Mouse (Mus musculus): ENCODE measurements around the gene Bhlhe23. TPM values are rescaled to one million over a fixed set of nuclear protein-coding genes. Genes with fewer than 3 reads are reported as not detected.

Gene Bhlhe23
- total RNA-seq, 4 experiments from 2014 or later = not detected

DNA sequence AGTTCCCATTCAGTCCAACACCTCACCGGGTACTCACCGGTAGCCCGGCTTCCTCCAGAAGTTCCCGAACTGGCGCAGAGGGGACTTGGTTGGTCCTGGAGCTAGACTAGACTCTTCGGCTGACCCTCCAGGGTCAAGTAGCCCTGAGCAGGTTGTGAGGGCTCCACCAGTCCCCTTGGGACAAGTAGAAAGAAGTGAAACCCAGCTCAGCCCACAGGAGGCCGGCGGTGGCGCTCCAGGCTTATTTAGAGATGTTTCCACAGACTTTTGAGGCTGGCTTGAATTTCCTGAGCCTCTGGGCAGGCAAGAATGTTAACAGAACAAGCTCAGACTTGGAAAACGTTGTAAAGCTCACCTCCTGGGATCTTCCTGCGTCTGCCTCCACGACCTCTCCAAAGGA, 1.5 kb downstream of the Bhlhe23 start:
- DNase-seq = no peak

DNA sequence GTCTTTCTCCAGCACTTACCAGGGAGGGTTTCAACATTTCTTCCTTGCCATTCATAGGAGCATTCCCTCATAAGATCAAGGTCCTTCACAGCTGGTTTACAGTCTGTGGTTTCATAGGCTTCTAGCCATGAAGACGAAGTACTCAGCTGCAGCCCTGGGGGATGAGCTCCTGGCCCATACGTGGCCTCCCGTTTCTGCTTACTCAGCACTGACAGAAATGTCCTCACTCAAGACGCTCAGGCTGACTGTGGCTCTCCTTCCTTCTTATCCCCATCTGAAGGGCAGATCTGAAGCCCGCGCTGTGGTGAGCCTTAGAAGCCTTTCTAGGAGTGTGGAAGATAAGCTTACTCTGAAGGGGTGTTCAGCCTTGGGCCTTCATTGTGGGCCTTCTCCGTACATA, 11.0 kb downstream of the Bhlhe23 start:
- no peak for DNase-seq

GRCm38 (mm10) chr2:180764986-180765385, 11.7 kb downstream of the Bhlhe23 start:
- DNase-seq = no peak

- no peak for DNase-seq
Observed at GRCm38 (mm10) chr2:180758513-180759263, 18.0 kb downstream of the Bhlhe23 start.

DNA sequence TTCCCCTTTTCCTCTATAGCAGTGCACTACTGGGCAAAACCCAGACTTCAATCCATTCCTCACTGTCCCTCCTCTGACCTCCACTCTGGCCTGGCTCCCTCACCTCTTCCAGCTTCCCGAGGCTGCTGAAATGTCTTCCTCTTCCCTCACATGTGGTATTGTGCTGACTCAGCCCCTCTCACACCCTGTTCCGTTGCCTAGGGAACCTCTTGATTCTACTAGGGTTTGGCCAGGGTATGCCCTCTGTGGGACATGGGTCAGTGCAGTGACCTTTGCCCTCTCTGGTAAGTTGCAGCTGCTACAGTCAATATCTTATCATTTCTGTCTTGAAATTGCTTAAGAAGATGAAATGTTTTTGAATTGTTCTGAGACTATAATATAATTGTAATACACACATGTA, 19.9 kb downstream of the Bhlhe23 start:
- no peak for DNase-seq

DNA sequence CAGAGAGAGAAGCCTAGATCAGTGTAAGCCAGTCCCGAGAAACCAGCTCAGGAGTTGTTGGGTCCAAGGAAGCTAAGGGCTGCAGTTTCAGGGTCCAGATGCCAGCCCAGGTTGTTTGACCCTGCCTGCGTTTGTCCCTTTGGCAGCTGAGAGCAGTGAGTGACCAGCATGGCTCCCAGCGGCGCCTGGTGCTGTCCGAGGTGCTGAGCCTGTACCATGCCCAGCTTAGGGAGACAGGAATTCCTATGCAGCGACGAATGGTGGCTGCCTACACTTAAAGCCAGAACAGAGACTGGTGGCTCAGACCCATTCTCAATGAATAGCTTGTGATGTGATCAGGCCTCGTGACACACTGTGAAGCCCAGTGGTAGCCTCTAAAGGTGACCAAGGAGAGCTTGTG, 20.8 kb downstream of the Bhlhe23 start:
- no peak for DNase-seq

GRCm38 (mm10) chr2:180754976-180755688, 21.6 kb downstream of the Bhlhe23 start:
- no peak for DNase-seq

DNA sequence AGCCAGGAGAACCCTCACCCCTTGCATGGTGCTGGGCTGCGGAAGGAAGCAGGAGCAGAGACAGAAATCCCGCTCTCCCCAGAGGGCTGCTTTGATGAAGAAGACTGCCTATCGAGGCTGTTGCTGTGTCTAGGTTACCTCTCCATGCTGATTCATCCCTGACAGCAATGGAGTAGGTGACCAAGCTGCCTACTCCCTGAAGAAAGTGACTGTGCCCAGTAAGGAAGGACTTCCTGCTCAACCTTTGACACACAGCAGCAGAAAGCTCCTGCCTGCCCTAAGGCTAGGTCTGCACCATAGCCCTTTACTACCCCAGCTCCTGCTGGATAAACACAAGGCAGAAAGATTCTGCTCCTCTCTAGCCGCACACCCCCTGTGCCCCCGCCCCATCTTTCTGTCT, 27.8 kb downstream of the Bhlhe23 start:
- DNase-seq = no peak

GRCm38 (mm10) chr2:180746569-180747192, 30.0 kb downstream of the Bhlhe23 start:
- DNase-seq = no peak

DNA sequence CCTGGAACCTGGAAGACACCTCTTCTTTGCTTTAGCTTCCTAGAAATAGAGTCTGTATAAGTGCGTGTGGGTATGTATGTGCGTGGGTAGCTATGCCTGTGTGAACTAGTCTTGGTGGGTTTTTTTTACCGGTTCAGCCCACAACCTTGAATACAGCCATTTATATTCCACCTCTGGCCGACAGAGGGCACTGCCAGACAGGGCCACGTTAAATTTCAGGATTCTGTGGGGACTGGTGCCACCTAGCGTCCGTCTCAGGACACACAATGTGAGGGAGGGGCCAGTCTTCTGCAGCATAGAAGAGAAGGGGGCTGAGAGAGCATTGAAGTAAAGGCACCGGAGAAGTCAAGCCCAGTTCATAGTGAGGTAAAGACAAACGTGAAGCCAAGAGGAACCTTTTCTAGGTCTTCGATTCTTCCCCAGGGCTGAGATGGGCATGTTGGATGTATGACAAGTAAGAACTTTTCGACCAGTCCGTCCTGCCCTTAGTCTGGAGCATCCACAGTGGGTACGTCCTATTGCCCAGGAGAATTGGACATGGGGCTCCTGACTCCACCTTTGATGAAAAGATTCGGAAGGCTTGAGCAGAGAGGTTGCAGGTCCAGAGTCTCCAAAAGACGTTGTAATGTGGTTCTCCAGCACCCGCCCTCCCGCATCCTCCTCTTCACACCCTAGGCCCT, 31.3 kb downstream of the Bhlhe23 start:
- peak; percentile 51 for DNase-seq

DNA sequence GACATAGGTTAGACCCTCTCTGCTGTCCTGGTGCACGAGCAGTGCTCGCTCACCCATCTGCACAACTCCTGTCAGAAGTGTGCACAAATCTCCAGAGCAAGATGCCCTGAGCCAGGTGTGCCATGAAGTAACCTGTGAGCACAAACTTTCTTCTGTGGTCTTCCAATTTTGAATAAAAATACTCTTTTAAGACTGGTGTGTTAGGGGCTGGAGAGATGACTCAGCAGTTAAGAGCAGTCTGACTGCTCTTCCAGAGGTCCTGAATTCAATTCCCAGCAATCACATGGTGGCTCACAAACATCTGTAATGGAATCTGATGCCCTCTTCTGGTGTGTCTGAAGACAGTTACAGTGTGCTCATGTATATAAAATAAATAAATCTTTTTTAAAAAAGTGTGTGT, 33.4 kb downstream of the Bhlhe23 start:
- DNase-seq = no peak

DNA sequence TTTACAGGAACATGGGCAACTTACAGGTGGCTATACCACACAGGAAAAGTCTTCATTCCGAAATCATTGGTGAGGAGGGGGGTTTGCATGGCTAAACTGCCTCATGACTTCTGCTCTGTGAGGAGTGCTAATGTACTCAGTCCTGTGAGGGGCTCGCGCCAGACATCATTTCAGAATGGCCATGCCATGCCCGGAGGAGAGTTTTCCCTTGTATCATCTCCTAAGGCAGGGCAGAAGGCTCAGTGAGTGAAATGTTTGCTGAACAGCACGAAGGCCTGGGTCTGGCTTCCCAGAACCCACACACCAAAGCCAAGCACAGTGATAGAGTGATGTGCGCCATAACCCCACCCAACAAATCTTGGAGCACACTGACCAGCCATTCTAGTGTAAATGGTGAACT, 33.9 kb downstream of the Bhlhe23 start:
- DNase-seq = no peak

GRCm38 (mm10) chr2:180741421-180741820, 35.3 kb downstream of the Bhlhe23 start:
- DNase-seq = no peak

DNA sequence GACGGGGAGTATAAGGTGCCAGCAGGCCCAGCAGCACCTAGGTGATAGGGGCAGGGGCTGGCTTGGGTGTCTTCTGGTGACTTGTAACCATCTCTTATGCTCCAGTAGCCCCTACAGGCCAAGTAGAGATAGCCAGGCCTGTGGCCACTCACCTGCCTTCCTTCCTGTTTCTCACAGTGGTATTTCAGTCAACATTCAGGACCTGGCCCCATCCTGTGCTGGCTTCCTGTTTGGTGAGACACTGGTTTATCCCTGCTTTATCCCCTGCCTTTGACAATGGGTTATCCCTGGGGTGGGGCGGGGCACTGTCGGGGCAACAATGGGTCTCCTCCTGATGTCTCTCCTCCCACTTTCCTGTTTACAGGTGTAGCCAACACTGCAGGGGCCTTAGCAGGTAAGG, 36.4 kb downstream of the Bhlhe23 start:
- DNase-seq = no peak

- no peak for DNase-seq
Observed at GRCm38 (mm10) chr2:180737984-180738383, 38.7 kb downstream of the Bhlhe23 start.

DNA sequence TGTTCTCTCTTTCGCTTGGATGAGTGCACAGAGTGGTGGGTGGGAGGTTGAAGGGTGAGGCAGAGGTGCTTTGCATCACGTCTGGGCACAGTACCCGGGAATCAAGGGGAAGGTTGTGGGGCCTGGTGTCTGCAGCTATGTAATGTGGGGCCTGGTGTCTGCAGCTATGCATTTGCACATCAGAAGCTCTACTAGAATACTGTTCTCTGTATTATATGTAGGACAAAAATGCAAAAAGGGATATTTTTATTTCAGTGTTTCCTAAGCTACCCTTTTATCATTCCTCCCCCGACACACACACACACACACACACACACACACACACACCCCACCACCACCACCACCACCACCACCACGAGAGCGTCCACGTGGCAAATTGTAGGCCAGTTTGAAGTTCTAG, 41.5 kb downstream of the Bhlhe23 start:
- no peak for DNase-seq

- no peak for DNase-seq
Observed at GRCm38 (mm10) chr2:180731984-180732383, 44.7 kb downstream of the Bhlhe23 start.

GRCm38 (mm10) chr2:180731036-180731435, 45.7 kb downstream of the Bhlhe23 start:
- no peak for DNase-seq

DNA sequence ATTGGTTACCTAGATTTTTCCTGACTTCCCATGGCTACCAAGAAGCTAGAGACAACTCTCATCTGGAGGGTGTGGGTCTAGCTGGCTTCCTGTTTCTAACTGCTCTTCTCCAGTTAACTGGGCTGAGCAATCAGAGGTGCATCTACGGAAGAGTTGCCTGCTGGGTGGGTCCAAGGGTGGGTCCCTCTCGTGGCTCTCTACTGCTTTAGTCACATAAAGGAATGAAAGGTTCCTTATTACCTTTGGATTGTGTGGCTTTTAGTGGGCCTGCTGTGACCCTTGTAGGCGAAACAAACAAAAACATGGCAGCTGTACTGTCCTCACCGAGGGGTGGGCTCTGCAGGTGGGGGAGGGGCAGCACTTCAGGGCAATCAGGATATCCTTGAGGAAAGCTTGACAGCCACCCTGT, 49.1 kb downstream of the Bhlhe23 start:
- DNase-seq = no peak

DNA sequence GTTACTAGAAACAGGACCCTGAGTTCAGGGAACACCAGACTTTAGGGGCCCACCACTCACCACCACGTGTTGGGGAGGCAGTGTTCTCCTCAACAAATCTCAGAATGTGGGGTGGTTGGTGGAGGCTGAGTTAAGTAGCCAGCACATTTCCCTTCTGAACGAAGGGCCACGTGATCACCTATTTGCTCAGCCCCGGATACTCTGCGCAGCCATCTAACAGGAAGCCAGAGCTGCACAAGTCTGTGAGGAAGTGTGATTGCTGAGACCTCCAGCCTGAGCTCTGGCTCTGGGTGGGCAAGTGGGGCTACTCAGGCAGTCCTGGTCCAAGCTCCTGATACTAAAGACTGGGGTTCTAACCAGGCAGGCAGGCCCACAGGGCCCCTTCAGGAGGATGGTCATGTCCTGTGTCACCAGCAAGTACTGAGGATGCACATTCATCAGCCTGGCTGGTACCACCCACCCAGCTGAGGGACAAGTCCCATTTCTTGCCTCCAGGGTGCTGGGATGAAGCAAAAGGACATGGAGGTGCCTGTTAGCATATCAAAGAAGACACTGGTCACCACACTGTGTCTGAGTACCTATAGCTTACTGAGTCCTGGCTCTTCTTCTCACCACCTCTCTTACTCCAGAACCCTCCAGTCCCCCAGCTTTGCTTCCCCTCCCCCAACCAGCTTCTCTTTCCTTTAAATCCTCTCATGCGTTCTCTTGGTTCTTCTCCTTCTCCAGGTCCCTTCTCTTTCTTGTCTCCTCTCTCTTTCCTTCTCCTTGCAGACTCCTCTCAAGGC, 49.9 kb downstream of the Bhlhe23 start:
- no peak for DNase-seq

GRCm38 (mm10) chr2:180725856-180726629, 50.7 kb downstream of the Bhlhe23 start:
- no peak for DNase-seq

DNA sequence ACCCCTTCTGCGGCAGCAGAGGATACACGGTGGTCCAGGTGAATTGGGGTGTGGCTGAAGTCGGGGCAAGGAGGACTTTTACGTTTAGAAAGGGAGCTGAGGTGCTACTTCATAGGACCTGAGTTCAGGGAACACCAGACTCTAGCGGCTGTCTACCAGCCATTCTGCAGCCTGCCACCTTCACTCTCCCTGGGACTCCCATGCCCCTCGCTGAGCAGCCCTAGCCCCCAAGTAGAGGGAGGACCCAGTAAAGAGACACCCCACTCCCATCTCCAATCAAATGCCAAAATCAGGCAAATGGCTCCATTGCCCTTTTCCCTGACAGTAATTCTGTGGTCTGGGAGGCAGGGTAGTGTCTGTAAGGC, 51.3 kb downstream of the Bhlhe23 start:
- no peak for DNase-seq

Data from adrenal gland, adult 8-10 months (tissue).